Mouse (Mus musculus) stomach, embryonic 14.5 days (tissue): ENCODE measurements around the gene Vasp. TPM values are rescaled to one million over a fixed set of nuclear protein-coding genes. Genes with fewer than 3 reads are reported as not detected.
A peak's percentile ranks its signal among the peaks of the same experiment; 100 is the strongest.

Source experiments
- ATAC-seq: fragments of 200-750 bp; cut with Nextera tagmentation; 2 replicates; pipeline ENCODE4 v1.8.0; 2017; ENCODE audit warnings: low read depth, moderate TSS enrichment; ENCODE audit not compliant: insufficient number of reproducible peaks, insufficient read depth, low FRiP score
- H3K27ac ChIP-seq: fragments of 300-500 bp; sonication (generic); 2 replicates; pipeline ENCODE4 v1.5.1; 2014; ENCODE audit warnings: mild to moderate bottlenecking, low read length, moderate library complexity, mixed read lengths
- H3K27me3 ChIP-seq: fragments of 300-500 bp; sonication (generic); 2 replicates; pipeline ENCODE4 v1.6.1; 2014; ENCODE audit warnings: low read length, control low read depth, mixed read lengths; ENCODE audit not compliant: control insufficient read depth, insufficient read depth
- H3K36me3 ChIP-seq: fragments of 300-500 bp; sonication (generic); 2 replicates; pipeline ENCODE4 v1.6.1; 2014; ENCODE audit warnings: mild to moderate bottlenecking, control low read depth, low read length, moderate library complexity, mixed read lengths; ENCODE audit not compliant: control insufficient read depth, insufficient read depth
- H3K4me1 ChIP-seq: fragments of 300-500 bp; sonication (generic); 2 replicates; pipeline ENCODE4 v1.6.1; 2014; ENCODE audit warnings: low read length, control low read depth, mixed read lengths; ENCODE audit not compliant: control insufficient read depth, insufficient read depth
- H3K4me2 ChIP-seq: fragments of 300-500 bp; sonication (generic); replicated peaks from 2 replicates; pipeline ENCODE4 v1.6.1; 2014; ENCODE audit warnings: low read depth, low read length, control low read depth
- H3K4me3 ChIP-seq: fragments of 300-500 bp; sonication (generic); 2 replicates; pipeline ENCODE4 v1.5.1; 2014; ENCODE audit warnings: low read depth, low read length, control low read depth
- H3K9ac ChIP-seq: fragments of 300-500 bp; sonication (generic); replicated peaks from 2 replicates; pipeline ENCODE4 v1.6.1; 2014; ENCODE audit warnings: low read depth, mild to moderate bottlenecking, control low read depth, low read length, moderate library complexity, mixed read lengths
- H3K9me3 ChIP-seq: fragments of 300-500 bp; sonication (generic); 2 replicates; pipeline ENCODE4 v1.6.1; 2016; ENCODE audit warnings: low read depth, low read length, control low read depth; ENCODE audit not compliant: control insufficient read depth
- WGBS: fragments of 180-500 bp; shearing (Covaris S2); extraction: QIAGEN DNeasy Blood & Tissue Kit; methylation state at CpG from one replicate; pipeline ENCODE4 v1.1.7; 2014; 5-methylcytosine and 5-hydroxymethylcytosine counted together
- polyA plus RNA-seq: library from polyadenylated mRNA; unstranded; fragments of >200 nt; fragmentation: Nextera tagmentation; extraction: Ambion mirVana; gene quantifications from 2 replicates; pipeline ENCODE4 v1.2.1, GENCODE M21; 2014

Gene Vasp
- polyA plus RNA-seq, 1 experiment from 2014 or later, result 48.1 TPM

DNA sequence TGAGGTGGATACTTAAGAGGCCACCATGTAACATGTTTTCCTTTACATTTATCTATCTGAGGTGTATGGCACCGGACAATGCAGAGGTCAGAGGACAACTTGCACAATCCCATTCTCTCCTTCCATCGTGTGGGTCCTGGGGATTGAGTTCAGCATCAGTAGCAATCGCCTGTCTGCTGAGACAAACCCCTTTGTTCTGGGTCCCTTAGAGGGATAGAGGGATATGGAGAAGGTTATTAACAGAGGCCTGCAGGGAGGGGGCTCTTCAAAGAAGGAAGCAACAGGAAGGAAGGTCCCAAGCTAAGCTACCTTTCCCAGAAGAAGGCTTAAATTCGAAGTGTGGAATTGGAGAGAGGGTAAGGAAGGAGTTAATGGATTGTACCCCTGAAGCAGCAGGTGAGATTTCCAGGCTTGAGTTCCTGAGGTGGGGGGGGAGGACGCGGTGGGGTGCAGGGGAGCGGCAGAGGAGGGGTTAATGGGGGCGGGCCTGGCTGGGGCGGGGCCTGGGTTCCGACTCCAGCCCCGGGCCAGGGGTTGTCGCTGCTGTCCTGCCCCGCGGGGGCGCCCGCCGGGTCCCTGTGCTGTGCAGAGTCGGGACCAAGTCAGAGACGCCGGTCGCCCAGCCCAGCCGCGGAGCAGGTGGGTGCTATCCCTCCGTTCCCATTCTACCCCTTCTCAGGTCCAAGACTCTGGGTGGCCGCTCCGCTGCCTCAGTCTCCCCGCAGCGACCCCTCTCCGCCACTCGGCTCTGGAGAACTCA is 59.4 kb downstream of the Vasp start, which contains the start of gene Gpr4:
TSS of gene Gpr4 (plus strand) at position 543 of the 760 bp plus-strand sequence.
- peaks cover 6% of the 10 kb centered on the region; the same call in 1 of the 2 replicates for H3K4me1 ChIP-seq
- 3% methylated on average over 30 of the region's 30 CpGs for WGBS
- H3K4me2 ChIP-seq, result peak within 1 kb of the TSS; percentile 77
- peak within 1 kb of the TSS; percentile 37 for H3K4me3 ChIP-seq
- no peaks in the 10 kb centered on the region for H3K36me3 ChIP-seq
- H3K27ac ChIP-seq, result no peak within 1 kb of the TSS
- H3K9ac ChIP-seq, result no peak within 1 kb of the TSS; the same call in 1 of the 2 replicates
- H3K27me3 ChIP-seq, result no peaks in the 10 kb centered on the region
- peak; percentile 74 for ATAC-seq
- no peaks in the 10 kb centered on the region for H3K9me3 ChIP-seq

- H3K27me3 ChIP-seq, result no peaks in the 10 kb centered on the region
- ATAC-seq, result no peak
- no peaks in the 10 kb centered on the region for H3K9me3 ChIP-seq
- no peaks in the 10 kb centered on the region for H3K36me3 ChIP-seq
- WGBS, result 64% methylated on average over 5 of the region's 5 CpGs
- peaks cover 6% of the 10 kb centered on the region; the same call in 1 of the 2 replicates for H3K4me1 ChIP-seq
- H3K27ac ChIP-seq, result no peak overlapping the region
- no peak overlapping the region for H3K9ac ChIP-seq
- no peak overlapping the region for H3K4me3 ChIP-seq
- H3K4me2 ChIP-seq, result no peak overlapping the region
Measured at GRCm38 (mm10) chr7:19211041-19211675, 60.5 kb downstream of the Vasp start.

GRCm38 (mm10) chr7:19210010-19210409 is 61.6 kb downstream of the Vasp start:
- H3K4me3 ChIP-seq, result no peak overlapping the region
- H3K27me3 ChIP-seq, result no peaks in the 10 kb centered on the region
- peaks cover 6% of the 10 kb centered on the region; the same call in 1 of the 2 replicates for H3K4me1 ChIP-seq
- ATAC-seq, result no peak
- no peak overlapping the region for H3K4me2 ChIP-seq
- WGBS, result 92% methylated on average over 5 of the region's 5 CpGs
- no peak overlapping the region for H3K27ac ChIP-seq
- no peaks in the 10 kb centered on the region for H3K36me3 ChIP-seq
- no peaks in the 10 kb centered on the region for H3K9me3 ChIP-seq
- no peak overlapping the region for H3K9ac ChIP-seq

- no peak overlapping the region for H3K9ac ChIP-seq
- peaks cover 6% of the 10 kb centered on the region; the same call in 1 of the 2 replicates for H3K4me1 ChIP-seq
- no peaks in the 10 kb centered on the region for H3K9me3 ChIP-seq
- H3K4me3 ChIP-seq, result no peak overlapping the region
- no peak overlapping the region for H3K27ac ChIP-seq
- H3K36me3 ChIP-seq, result no peaks in the 10 kb centered on the region
- H3K27me3 ChIP-seq, result no peaks in the 10 kb centered on the region
- WGBS, result 85% methylated on average over 4 of the region's 4 CpGs
- no peak for ATAC-seq
- H3K4me2 ChIP-seq, result no peak overlapping the region
Measured at GRCm38 (mm10) chr7:19209494-19209893, 62.1 kb downstream of the Vasp start.

DNA sequence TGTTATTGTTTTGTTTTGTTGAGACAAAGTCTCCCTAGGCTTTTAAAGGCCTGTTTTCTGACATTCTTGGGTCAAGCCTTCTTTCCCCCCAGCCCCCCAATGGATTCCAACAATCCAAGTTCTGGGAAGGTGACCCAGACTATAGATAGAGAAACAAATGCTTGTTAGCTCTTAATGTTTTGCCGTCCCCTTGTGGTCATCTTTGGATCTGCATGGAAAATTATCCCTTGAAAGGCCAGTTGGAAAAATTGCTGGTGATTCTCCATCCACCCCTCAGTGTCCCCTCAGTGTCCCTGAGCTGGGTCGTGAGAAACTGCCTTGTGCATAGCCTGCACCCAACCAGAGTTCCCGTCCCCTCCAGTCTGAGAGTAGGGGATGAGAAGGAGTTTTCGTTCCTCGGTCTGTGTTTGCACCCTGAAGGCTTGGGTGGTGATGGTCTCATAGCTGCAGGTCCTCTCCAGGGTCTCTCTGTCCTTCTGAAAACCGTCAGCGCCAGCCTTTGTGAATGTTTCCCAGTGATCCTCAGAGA is 62.6 kb downstream of the Vasp start:
- H3K4me1 ChIP-seq, result peaks cover 6% of the 10 kb centered on the region; the same call in 1 of the 2 replicates
- no peaks in the 10 kb centered on the region for H3K36me3 ChIP-seq
- no peaks in the 10 kb centered on the region for H3K27me3 ChIP-seq
- H3K9me3 ChIP-seq, result no peaks in the 10 kb centered on the region
- ATAC-seq, result no peak
- WGBS, result 47% methylated on average over 7 of the region's 7 CpGs
- no peak overlapping the region for H3K4me2 ChIP-seq
- no peak overlapping the region for H3K4me3 ChIP-seq
- no peak overlapping the region for H3K27ac ChIP-seq
- H3K9ac ChIP-seq, result no peak overlapping the region

- ATAC-seq, result no peak
- WGBS, result 81% methylated on average over 13 of the region's 13 CpGs
- no peaks in the 10 kb centered on the region; the same call in 1 of the 2 replicates for H3K36me3 ChIP-seq
Measured at GRCm38 (mm10) chr7:19208201-19208910, 63.3 kb downstream of the Vasp start.

More at GRCm38 (mm10) chr7:19208201-19208910, 63.3 kb downstream of the Vasp start:
- Histone ChIP-seq H3K27ac (no peak overlapping the region), H3K4me1 (peaks cover 6% of the 10 kb centered on the region; the same call in 1 of the 2 replicates), H3K4me2 (no peak overlapping the region), H3K27me3 (no peaks in the 10 kb centered on the region), H3K9me3 (no peaks in the 10 kb centered on the region), H3K4me3 (no peak overlapping the region), H3K9ac (no peak overlapping the region)

Other genes starting within 250 kb of the Vasp start
- gene Foxa3, start 248.3 kb downstream of the Vasp start, polyA plus RNA-seq, result 14.8 and 15.3 TPM in 2 replicates
- 21.7 and 23.7 TPM in 2 replicates for gene Sympk, start 247.4 kb downstream of the Vasp start, polyA plus RNA-seq
- not detected in 2 replicates for gene Rsph6a, start 217.1 kb downstream of the Vasp start, polyA plus RNA-seq
- gene Dmwd, start 195.6 kb downstream of the Vasp start, polyA plus RNA-seq, result 14.3 and 16.8 TPM in 2 replicates
- gene Dmpk, start 188.0 kb downstream of the Vasp start, polyA plus RNA-seq, result 70.9 and 72.0 TPM in 2 replicates
- 17.4 and 18.6 TPM in 2 replicates for gene Six5, start 177.2 kb downstream of the Vasp start, polyA plus RNA-seq
- gene Gm4969, start 153.4 kb downstream of the Vasp start, polyA plus RNA-seq, result 4.6 and 5.7 TPM in 2 replicates
- gene Fbxo46, start 152.0 kb downstream of the Vasp start, polyA plus RNA-seq, result 9.1 and 9.5 TPM in 2 replicates
- 10.9 and 11.3 TPM in 2 replicates for gene Qpctl, start 122.5 kb downstream of the Vasp start, polyA plus RNA-seq
- 143 and 161 TPM in 2 replicates for gene Snrpd2, start 122.1 kb downstream of the Vasp start, polyA plus RNA-seq
- gene Gipr, start 105.7 kb downstream of the Vasp start, polyA plus RNA-seq, result 1.1 and 1.9 TPM in 2 replicates
- 4.1 and 4.8 TPM in 2 replicates for gene Eml2, start 95.4 kb downstream of the Vasp start, polyA plus RNA-seq
- gene Gpr4, start 59.3 kb downstream of the Vasp start, polyA plus RNA-seq, result 1.4 and 2.0 TPM in 2 replicates
- 37.1 and 42.9 TPM in 2 replicates for gene Opa3, start 43.5 kb downstream of the Vasp start, polyA plus RNA-seq
- gene Ppm1n, start 8.2 kb upstream of the Vasp start, polyA plus RNA-seq, result 0.15 TPM in 1 of 2 replicates, not detected in the other
- 11.7 and 13.9 TPM in 2 replicates for gene Rtn2, start 10.8 kb upstream of the Vasp start, polyA plus RNA-seq
- gene Fosb, start 38.2 kb upstream of the Vasp start, polyA plus RNA-seq, result 0.07 TPM in 1 of 2 replicates, not detected in the other
- 86.0 and 92.8 TPM in 2 replicates for gene Ercc1, start 73.0 kb upstream of the Vasp start, polyA plus RNA-seq
- 20.5 and 23.9 TPM in 2 replicates for gene Cd3eap, start 87.7 kb upstream of the Vasp start, polyA plus RNA-seq
- 9.6 and 10.0 TPM in 2 replicates for gene Ppp1r13l, start 87.9 kb upstream of the Vasp start, polyA plus RNA-seq
- gene Ercc2, start 110.2 kb upstream of the Vasp start, polyA plus RNA-seq, result 8.8 and 10.3 TPM in 2 replicates
- gene Klc3, start 132.3 kb upstream of the Vasp start, polyA plus RNA-seq, result 6.0 and 8.9 TPM in 2 replicates
- gene Ckm, start 133.0 kb upstream of the Vasp start, polyA plus RNA-seq, result 1.7 and 3.2 TPM in 2 replicates
- 8.6 and 9.7 TPM in 2 replicates for gene Mark4, start 187.0 kb upstream of the Vasp start, polyA plus RNA-seq
- gene Exoc3l2, start 191.5 kb upstream of the Vasp start, polyA plus RNA-seq, result 0.55 and 1.2 TPM in 2 replicates
- gene Bloc1s3, start 236.6 kb upstream of the Vasp start, polyA plus RNA-seq, result 0.74 and 1.3 TPM in 2 replicates
- gene Trappc6a, start 236.6 kb upstream of the Vasp start, polyA plus RNA-seq, result 83.4 and 89.0 TPM in 2 replicates
- gene Nkpd1, start 246.0 kb upstream of the Vasp start, polyA plus RNA-seq, result not detected in 2 replicates